Mouse (Mus musculus): Measurements from ENCODE around the gene Phactr3. TPM values are rescaled to one million over a fixed set of nuclear protein-coding genes. Genes with fewer than 3 reads are reported as not detected.

Phactr3 gene
- 0.34 and 0.65 TPM in 2 replicates for polyA plus RNA-seq (2012; ENCODE audit: low replicate concordance)

GRCm38 (mm10) chr2:178118801-178119560 lies at the start of gene Phactr3:
Phactr3 (plus strand) TSS chr2:178118975.

GRCm38 (mm10) chr2:178078166-178078717 lies 40.5 kb upstream of the Phactr3 start, which contains the start of gene Zfp931:
Zfp931 (minus strand) TSS chr2:178078476.

Other genes starting within 250 kb of the Phactr3 start
- not detected in 2 replicates for gene Gm14327, start 221.9 kb upstream of the Phactr3 start, polyA plus RNA-seq (2012; ENCODE audit: low replicate concordance)
- not detected in 2 replicates for gene Zfp972, start 193.4 kb upstream of the Phactr3 start, polyA plus RNA-seq (2012; ENCODE audit: low replicate concordance)
- 1.3 and 1.5 TPM in 2 replicates for gene Gm14326, start 161.7 kb upstream of the Phactr3 start, polyA plus RNA-seq (2012; ENCODE audit: low replicate concordance)
- gene Zfp971, start 95.7 kb upstream of the Phactr3 start, polyA plus RNA-seq (2012; ENCODE audit: low replicate concordance) = 1.2 and 2.2 TPM in 2 replicates
- gene Zfp931, start 40.5 kb upstream of the Phactr3 start, polyA plus RNA-seq (2012; ENCODE audit: low replicate concordance) = 0.57 and 0.65 TPM in 2 replicates